Mouse (Mus musculus): ENCODE results near the gene Cd300lg. TPM values are rescaled to one million over a fixed set of nuclear protein-coding genes. Genes with fewer than 3 reads are reported as not detected.

Gene Cd300lg
- polyA plus RNA-seq, 1 experiment from 2014 or later: 5.4 TPM

GRCm38 (mm10) chr11:102073722-102074121, 32.4 kb downstream of the Cd300lg start:
- H3K4me2 ChIP-seq (replicated peaks; ENCODE audit: low read depth): no peak overlapping the region
- H3K9ac ChIP-seq (ENCODE audit: low read depth, low read length): no peak overlapping the region
- H3K27ac ChIP-seq (ENCODE audit: low read depth, low read length): no peak overlapping the region
- WGBS: 75% methylated on average over 14 of the region's 14 CpGs
- H3K27me3 ChIP-seq (replicated peaks; ENCODE audit: control insufficient read depth, insufficient read depth, low read length): no peaks in the 10 kb centered on the region
- ATAC-seq: no peak
- no peak for TF ChIP-seq CTCF (IDR thresholded peaks at IDR 0.05; ENCODE audit: low read depth)
- no peaks in the 10 kb centered on the region for H3K9me3 ChIP-seq (ENCODE audit: control insufficient read depth)
- H3K4me3 ChIP-seq (ENCODE audit: low read depth, low read length): no peak overlapping the region
- no peaks in the 10 kb centered on the region for H3K36me3 ChIP-seq (ENCODE audit: control insufficient read depth, insufficient read depth)
- no peaks in the 10 kb centered on the region for H3K4me1 ChIP-seq (replicated peaks; ENCODE audit: control insufficient read depth, insufficient read depth, low read length)

- Histone ChIP-seq H3K27ac (ENCODE audit: low read depth, low read length) (no peak overlapping the region), H3K4me2 (replicated peaks; ENCODE audit: low read depth) (peak overlapping the region; percentile 62), H3K4me1 (replicated peaks; ENCODE audit: control insufficient read depth, insufficient read depth, low read length) (no peaks in the 10 kb centered on the region), H3K9me3 (ENCODE audit: control insufficient read depth) (no peaks in the 10 kb centered on the region), H3K9ac (ENCODE audit: low read depth, low read length) (no peak overlapping the region), H3K36me3 (ENCODE audit: control insufficient read depth, insufficient read depth) (no peaks in the 10 kb centered on the region), H3K27me3 (replicated peaks; ENCODE audit: control insufficient read depth, insufficient read depth, low read length) (no peaks in the 10 kb centered on the region), H3K4me3 (ENCODE audit: low read depth, low read length) (peak overlapping the region; percentile 23)
- TF ChIP-seq CTCF (IDR thresholded peaks at IDR 0.05; ENCODE audit: low read depth): peak; percentile 15; the same call in 1 of the 2 replicates
- peak; percentile 47 for ATAC-seq
- under 1% methylated on average over 18 of the region's 18 CpGs for WGBS
Measured at GRCm38 (mm10) chr11:102082322-102082721, 41.0 kb downstream of the Cd300lg start.

GRCm38 (mm10) chr11:102083193-102083592, 41.9 kb downstream of the Cd300lg start:
- no peaks in the 10 kb centered on the region for H3K27me3 ChIP-seq (replicated peaks; ENCODE audit: control insufficient read depth, insufficient read depth, low read length)
- H3K27ac ChIP-seq (ENCODE audit: low read depth, low read length): no peak overlapping the region
- ATAC-seq: no peak
- H3K4me2 ChIP-seq (replicated peaks; ENCODE audit: low read depth): no peak overlapping the region; the same call in 1 of the 2 replicates
- TF ChIP-seq CTCF (IDR thresholded peaks at IDR 0.05; ENCODE audit: low read depth): no peak
- H3K4me3 ChIP-seq (ENCODE audit: low read depth, low read length): no peak overlapping the region
- WGBS: 54% methylated on average over 4 of the region's 4 CpGs
- no peaks in the 10 kb centered on the region for H3K4me1 ChIP-seq (replicated peaks; ENCODE audit: control insufficient read depth, insufficient read depth, low read length)
- no peaks in the 10 kb centered on the region for H3K9me3 ChIP-seq (ENCODE audit: control insufficient read depth)
- no peaks in the 10 kb centered on the region for H3K36me3 ChIP-seq (ENCODE audit: control insufficient read depth, insufficient read depth)
- no peak overlapping the region for H3K9ac ChIP-seq (ENCODE audit: low read depth, low read length)

- H3K9me3 ChIP-seq (ENCODE audit: control insufficient read depth): no peaks in the 10 kb centered on the region
- no peaks in the 10 kb centered on the region for H3K27me3 ChIP-seq (replicated peaks; ENCODE audit: control insufficient read depth, insufficient read depth, low read length)
- no peak for TF ChIP-seq CTCF (IDR thresholded peaks at IDR 0.05; ENCODE audit: low read depth)
- no peak for ATAC-seq
- no peaks in the 10 kb centered on the region for H3K4me1 ChIP-seq (replicated peaks; ENCODE audit: control insufficient read depth, insufficient read depth, low read length)
- H3K27ac ChIP-seq (ENCODE audit: low read depth, low read length): no peak overlapping the region
- 70% methylated on average over 7 of the region's 7 CpGs for WGBS
- no peak overlapping the region for H3K4me3 ChIP-seq (ENCODE audit: low read depth, low read length)
- H3K4me2 ChIP-seq (replicated peaks; ENCODE audit: low read depth): no peak overlapping the region
- no peaks in the 10 kb centered on the region for H3K36me3 ChIP-seq (ENCODE audit: control insufficient read depth, insufficient read depth)
- no peak overlapping the region for H3K9ac ChIP-seq (ENCODE audit: low read depth, low read length)
Measured at GRCm38 (mm10) chr11:102084159-102084558, 42.9 kb downstream of the Cd300lg start.

- H3K36me3 ChIP-seq (ENCODE audit: control insufficient read depth, insufficient read depth): no peaks in the 10 kb centered on the region
- H3K9me3 ChIP-seq (ENCODE audit: control insufficient read depth): no peaks in the 10 kb centered on the region
- H3K27me3 ChIP-seq (replicated peaks; ENCODE audit: control insufficient read depth, insufficient read depth, low read length): no peaks in the 10 kb centered on the region
- no peak overlapping the region for H3K27ac ChIP-seq (ENCODE audit: low read depth, low read length)
- TF ChIP-seq CTCF (IDR thresholded peaks at IDR 0.05; ENCODE audit: low read depth): 0 out of 2 replicates have a peak, but pooled peaks have one; percentile 27
- no peak overlapping the region for H3K4me2 ChIP-seq (replicated peaks; ENCODE audit: low read depth)
- no peak overlapping the region for H3K9ac ChIP-seq (ENCODE audit: low read depth, low read length)
- ATAC-seq: no peak
- H3K4me1 ChIP-seq (replicated peaks; ENCODE audit: control insufficient read depth, insufficient read depth, low read length): no peaks in the 10 kb centered on the region
- no peak overlapping the region for H3K4me3 ChIP-seq (ENCODE audit: low read depth, low read length)
- WGBS: 24% methylated on average over 3 of the region's 3 CpGs
Measured at GRCm38 (mm10) chr11:102086331-102086730, 45.0 kb downstream of the Cd300lg start.

GRCm38 (mm10) chr11:102087081-102087751, 45.9 kb downstream of the Cd300lg start:
- H3K27ac ChIP-seq (ENCODE audit: low read depth, low read length): peak overlapping the region; percentile 35; the same call in 1 of the 2 replicates
- H3K9me3 ChIP-seq (ENCODE audit: control insufficient read depth): no peaks in the 10 kb centered on the region
- H3K9ac ChIP-seq (ENCODE audit: low read depth, low read length): peak overlapping the region; percentile 41; the same call in 1 of the 2 replicates
- no peak for TF ChIP-seq CTCF (IDR thresholded peaks at IDR 0.05; ENCODE audit: low read depth)
- peak overlapping the region; percentile 57 for H3K4me3 ChIP-seq (ENCODE audit: low read depth, low read length)
- WGBS: under 1% methylated on average over 37 of the region's 39 CpGs
- no peaks in the 10 kb centered on the region for H3K4me1 ChIP-seq (replicated peaks; ENCODE audit: control insufficient read depth, insufficient read depth, low read length)
- no peaks in the 10 kb centered on the region for H3K27me3 ChIP-seq (replicated peaks; ENCODE audit: control insufficient read depth, insufficient read depth, low read length)
- ATAC-seq: peak; percentile 11; the same call in 1 of the 2 replicates
- no peaks in the 10 kb centered on the region for H3K36me3 ChIP-seq (ENCODE audit: control insufficient read depth, insufficient read depth)
- peak overlapping the region; percentile 97 for H3K4me2 ChIP-seq (replicated peaks; ENCODE audit: low read depth)
